Mouse (Mus musculus) kidney, postnatal 0 days (tissue): ENCODE data around the gene Pycard. TPM values are rescaled to one million over a fixed set of nuclear protein-coding genes. Genes with fewer than 3 reads are reported as not detected.
A peak's percentile ranks its signal among the peaks of the same experiment; 100 is the strongest.
"Not testable (repeated sequence)": the region's sequence is repeated elsewhere in the genome, so short reads cannot be mapped to it uniquely, and the experiment has no call there.

Experiments
- ATAC-seq: fragments of 200-750 bp; cut with Nextera tagmentation; replicated peaks from 2 replicates; pipeline ENCODE4 v1.8.0; 2017; ENCODE audit warnings: low read depth, moderate number of reproducible peaks, moderate TSS enrichment, moderate library complexity; ENCODE audit not compliant: low FRiP score
- DNase-seq: peaks from one replicate; pipeline ENCODE4 v3.0.0-alpha.2; 2016; ENCODE audit warnings: low spot score
- H3K27ac ChIP-seq: fragments of 300-500 bp; sonication (generic); 2 replicates; pipeline ENCODE4 v1.5.1; 2014; ENCODE audit warnings: mild to moderate bottlenecking
- H3K27me3 ChIP-seq: fragments of 300-500 bp; sonication (generic); 2 replicates; pipeline ENCODE4 v1.6.1; 2014; ENCODE audit warnings: low read length, mixed read lengths; ENCODE audit not compliant: insufficient read depth
- H3K36me3 ChIP-seq: fragments of 300-500 bp; sonication (generic); 2 replicates; pipeline ENCODE4 v1.6.1; 2014; ENCODE audit warnings: low read length, mixed read lengths; ENCODE audit not compliant: insufficient read depth
- H3K4me1 ChIP-seq: fragments of 300-500 bp; sonication (generic); replicated peaks from 2 replicates; pipeline ENCODE4 v1.6.1; 2014; ENCODE audit warnings: antibody characterized with exemption, low read length, mixed read lengths; ENCODE audit not compliant: insufficient read depth
- H3K4me2 ChIP-seq: fragments of 300-500 bp; sonication (generic); 2 replicates; pipeline ENCODE4 v1.6.1; 2014; ENCODE audit warnings: mild to moderate bottlenecking, low read length, moderate library complexity, mixed read lengths
- H3K4me3 ChIP-seq: fragments of 300-500 bp; sonication (generic); replicated peaks from 2 replicates; pipeline ENCODE4 v1.5.1; 2014; ENCODE audit warnings: low read depth, low read length
- H3K9ac ChIP-seq: fragments of 300-500 bp; sonication (generic); 2 replicates; pipeline ENCODE4 v1.6.1; 2014; ENCODE audit warnings: low read depth, low read length
- H3K9me3 ChIP-seq: fragments of 300-500 bp; sonication (generic); replicated peaks from 2 replicates; pipeline ENCODE4 v1.6.1; 2016; ENCODE audit warnings: low read length, inconsistent platforms, mixed read lengths
- CTCF ChIP-seq: IDR thresholded peaks from 2 replicates; pipeline ENCODE4 v1.5.1; 2016; ENCODE audit warnings: antibody characterized with exemption, low read depth, mild to moderate bottlenecking, moderate library complexity
- WGBS: fragments of 180-500 bp; shearing (Covaris S2); extraction: QIAGEN DNeasy Blood & Tissue Kit; methylation state at CpG from one replicate; pipeline ENCODE4 v1.1.7; 2014; 5-methylcytosine and 5-hydroxymethylcytosine counted together
- polyA plus RNA-seq: library from polyadenylated mRNA; unstranded; fragments of >200 nt; fragmentation: Nextera tagmentation; extraction: Ambion mirVana; gene quantifications from 2 replicates; pipeline ENCODE4 v1.2.1, GENCODE M21; 2015

Gene Pycard
- polyA plus RNA-seq, result 77.5 and 85.2 TPM in 2 replicates

DNA sequence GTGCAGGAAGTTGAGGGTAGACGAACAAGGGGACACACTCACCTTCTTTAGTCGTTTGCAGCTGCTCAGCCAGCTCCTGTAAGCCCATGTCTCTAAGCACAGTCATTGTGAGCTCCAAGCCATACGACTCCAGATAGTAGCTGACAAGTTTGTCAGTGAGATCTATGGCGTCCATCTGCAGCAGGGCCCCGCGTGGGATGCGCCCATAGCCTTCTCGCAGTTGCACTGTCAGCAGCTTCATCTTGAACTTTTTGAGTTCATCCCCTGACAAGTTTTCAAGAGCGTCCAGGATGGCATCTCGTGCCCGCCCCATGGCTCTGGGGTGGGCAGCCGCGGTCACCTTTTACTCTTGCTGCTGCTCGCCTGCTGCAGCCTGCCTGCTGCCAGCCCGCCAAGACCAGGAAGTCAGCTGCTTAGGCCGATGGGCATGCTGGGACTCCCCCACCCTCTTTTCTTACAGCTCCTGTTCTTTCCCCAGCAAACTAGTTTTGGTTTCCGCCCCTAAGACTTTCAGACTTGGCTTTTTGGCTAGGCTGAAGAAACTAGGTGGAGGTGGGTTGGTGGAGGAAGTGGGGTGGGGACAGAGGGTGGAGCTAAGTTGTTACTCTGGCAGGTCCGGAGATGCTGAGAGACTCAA lies at the start of gene Pycard:
Gene Pycard (minus strand): TSS at position 527 of the 637 bp plus-strand sequence.
- Histone ChIP-seq H3K27me3 (no peaks in the 10 kb centered on the region), H3K9ac (peak within 1 kb of the TSS; percentile 54), H3K27ac (peak within 1 kb of the TSS; percentile 74), H3K4me3 (peak within 1 kb of the TSS; percentile 28), H3K9me3 (no peaks in the 10 kb centered on the region), H3K4me2 (peak within 1 kb of the TSS; percentile 67), H3K4me1 (0 out of 2 replicates have a peak, but pooled peaks cover 8% of the 10 kb centered on the region), H3K36me3 (no peaks in the 10 kb centered on the region)
- peak; percentile 55 for ATAC-seq
- WGBS, result 4% methylated on average over 18 of the region's 18 CpGs
- no peak for TF ChIP-seq CTCF
- DNase-seq, result peak; percentile 72

GRCm38 (mm10) chr7:128042161-128042820 lies 48.6 kb upstream of the Pycard start:
- H3K4me3 ChIP-seq, H3K9me3 ChIP-seq, H3K9ac ChIP-seq, H3K4me1 ChIP-seq, H3K27me3 ChIP-seq, H3K36me3 ChIP-seq, ATAC-seq, H3K4me2 ChIP-seq, DNase-seq, H3K27ac ChIP-seq: not testable (repeated sequence)
- 75% methylated on average over 14 of the region's 15 CpGs for WGBS

DNA sequence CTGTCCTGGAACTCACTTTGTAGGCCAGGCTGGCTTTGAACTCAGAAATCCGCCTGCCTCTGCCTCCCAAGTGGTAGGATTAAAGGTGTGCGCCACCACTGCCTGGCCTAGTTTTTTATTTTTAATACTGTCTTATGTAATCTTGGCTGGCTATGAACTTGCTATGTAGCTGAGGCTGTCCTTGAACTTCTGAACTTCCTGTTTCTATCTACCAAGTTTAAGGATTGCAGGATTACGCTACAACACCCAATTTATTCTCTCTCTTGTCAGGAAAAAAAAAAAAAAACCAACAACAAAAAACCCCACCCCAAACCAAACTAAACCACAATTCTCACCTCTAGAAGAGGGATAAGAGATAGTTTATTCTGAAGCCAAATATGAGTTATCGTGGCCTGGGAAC lies 39.9 kb upstream of the Pycard start:
- 89% methylated on average over 4 of the region's 4 CpGs for WGBS
- no peaks in the 10 kb centered on the region for H3K4me1 ChIP-seq
- TF ChIP-seq CTCF, result no peak
- DNase-seq (no peak), ATAC-seq (no peak)
- no peaks in the 10 kb centered on the region for H3K27me3 ChIP-seq
- no peak overlapping the region for H3K4me2 ChIP-seq
- no peaks in the 10 kb centered on the region for H3K9me3 ChIP-seq
- no peaks in the 10 kb centered on the region for H3K36me3 ChIP-seq
- no peak overlapping the region for H3K9ac ChIP-seq
- H3K27ac ChIP-seq, result no peak overlapping the region
- no peak overlapping the region for H3K4me3 ChIP-seq

DNA sequence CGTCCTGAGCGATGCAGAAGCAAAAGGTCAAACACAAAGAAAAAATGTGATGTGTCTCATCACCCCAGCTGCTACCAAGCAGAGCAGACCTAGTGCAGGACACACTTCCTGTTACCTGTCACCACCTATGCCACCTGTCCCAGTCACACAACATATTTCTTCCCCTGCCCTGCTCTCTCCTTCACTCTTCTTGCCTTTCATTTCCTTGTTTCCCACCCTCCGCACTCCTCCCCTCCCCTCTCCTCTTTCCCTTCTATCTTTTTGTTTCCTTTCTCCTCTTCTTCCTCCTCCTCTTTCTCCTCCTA lies 39.3 kb upstream of the Pycard start:
- 91% methylated on average over 3 of the region's 3 CpGs for WGBS
- Histone ChIP-seq H3K27ac (no peak overlapping the region), H3K9me3 (no peaks in the 10 kb centered on the region), H3K4me2 (no peak overlapping the region), H3K27me3 (no peaks in the 10 kb centered on the region), H3K4me3 (no peak overlapping the region), H3K36me3 (no peaks in the 10 kb centered on the region), H3K4me1 (no peaks in the 10 kb centered on the region), H3K9ac (no peak overlapping the region)
- DNase-seq (no peak), ATAC-seq (no peak)
- no peak for TF ChIP-seq CTCF

DNA sequence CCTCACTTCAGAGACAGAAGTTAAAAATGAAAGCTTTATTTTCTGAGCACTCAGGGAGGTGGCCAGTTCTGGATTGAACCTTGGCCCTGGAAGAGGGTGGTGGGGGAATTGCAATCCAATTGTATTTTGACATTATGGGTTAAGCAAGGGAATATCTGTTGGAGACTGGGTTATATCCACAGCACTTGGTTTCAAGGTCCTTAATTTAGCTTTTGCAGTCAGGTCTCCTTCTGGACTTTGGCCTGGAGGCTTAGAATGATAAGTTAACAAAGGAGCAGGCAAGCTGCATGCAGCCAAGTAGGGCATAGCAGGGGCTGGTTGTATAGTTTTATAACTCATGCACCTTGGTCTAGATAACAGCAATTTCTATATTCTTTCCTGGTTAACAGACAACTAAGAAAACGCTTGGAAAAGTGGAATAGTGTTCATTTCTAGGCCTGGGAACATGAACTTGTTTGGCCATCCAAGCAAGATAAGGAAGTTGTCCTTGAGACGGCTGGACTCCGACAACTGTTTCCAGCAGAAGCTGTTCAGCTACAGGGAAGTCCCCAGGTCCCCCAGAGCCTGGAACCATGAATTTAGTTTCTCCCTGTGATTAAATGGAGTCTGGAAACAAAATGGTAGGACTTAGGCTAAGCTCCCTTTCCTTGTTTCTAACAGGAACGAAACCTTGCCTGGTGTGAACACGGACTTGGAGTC lies 38.8 kb upstream of the Pycard start:
- no peak for DNase-seq

DNA sequence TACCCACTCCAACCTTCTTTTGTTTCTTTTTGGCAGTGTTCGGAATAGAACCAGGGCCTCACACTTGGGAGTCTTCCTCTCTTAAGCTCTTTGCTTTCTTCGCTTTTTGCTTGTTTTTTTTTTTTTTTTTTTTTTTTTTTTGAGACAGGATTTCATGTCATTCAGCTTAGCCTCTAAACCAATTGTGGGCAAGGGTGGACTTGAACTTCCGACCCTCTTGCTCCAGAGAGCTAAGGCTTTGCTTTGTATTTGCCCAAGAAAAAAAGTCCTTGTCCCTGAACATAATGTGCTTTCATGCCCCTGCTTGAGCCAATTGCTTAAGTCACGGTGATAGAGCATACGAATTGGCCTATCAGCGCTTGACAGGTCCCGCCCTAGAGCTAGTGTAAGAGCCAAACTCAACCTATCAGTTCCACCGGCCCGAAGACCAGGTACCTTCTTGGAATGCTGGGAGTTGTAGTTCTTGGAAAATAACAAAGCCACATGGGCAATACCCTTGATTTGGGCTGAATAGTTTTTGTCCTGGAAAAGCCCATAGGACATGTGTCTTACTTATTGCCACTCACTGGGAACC lies 37.8 kb upstream of the Pycard start:
- Histone ChIP-seq H3K27ac (no peak overlapping the region), H3K9ac (no peak overlapping the region), H3K27me3 (no peaks in the 10 kb centered on the region), H3K9me3 (no peaks in the 10 kb centered on the region), H3K4me1 (no peaks in the 10 kb centered on the region), H3K4me2 (no peak overlapping the region), H3K36me3 (no peaks in the 10 kb centered on the region), H3K4me3 (no peak overlapping the region)
- no peak for ATAC-seq
- 48% methylated on average over 9 of the region's 9 CpGs for WGBS
- DNase-seq, result peak; percentile 36
- no peak for TF ChIP-seq CTCF

More for the DNA sequence above, 38.8 kb upstream of the Pycard start:
- Histone ChIP-seq H3K4me2 (no peak overlapping the region), H3K9me3 (no peaks in the 10 kb centered on the region), H3K9ac (no peak overlapping the region), H3K4me3 (no peak overlapping the region), H3K4me1 (no peaks in the 10 kb centered on the region), H3K27ac (no peak overlapping the region), H3K36me3 (no peaks in the 10 kb centered on the region), H3K27me3 (no peaks in the 10 kb centered on the region)
- 85% methylated on average over 5 of the region's 5 CpGs for WGBS
- ATAC-seq, result no peak
- no peak for TF ChIP-seq CTCF
